Mouse (Mus musculus) midbrain, postnatal 0 days (tissue): ENCODE results near the gene Paf1. TPM values are rescaled to one million over a fixed set of nuclear protein-coding genes. Genes with fewer than 3 reads are reported as not detected.
A peak's percentile ranks its signal among the peaks of the same experiment; 100 is the strongest.

ENCODE experiments used
- ATAC-seq: fragments of 200-750 bp; cut with Nextera tagmentation; 2 replicates; pipeline ENCODE4 v1.8.0; 2017; ENCODE audit warnings: moderate number of reproducible peaks, mild to moderate bottlenecking, moderate TSS enrichment, moderate library complexity; ENCODE audit not compliant: low FRiP score
- DNase-seq: peaks from one replicate; pipeline ENCODE4 v3.0.0-alpha.2; 2015; ENCODE audit warnings: low spot score
- H3K27ac ChIP-seq: fragments of 300-500 bp; sonication (generic); 2 replicates; pipeline ENCODE4 v1.5.1; 2014; ENCODE audit warnings: low read depth, mild to moderate bottlenecking, low read length, mixed read lengths
- H3K27me3 ChIP-seq: fragments of 300-500 bp; sonication (generic); 2 replicates; pipeline ENCODE4 v1.6.1; 2014; ENCODE audit warnings: low read length, control low read depth, mixed read lengths; ENCODE audit not compliant: insufficient read depth
- H3K36me3 ChIP-seq: fragments of 300-500 bp; sonication (generic); 2 replicates; pipeline ENCODE4 v1.6.1; 2014; ENCODE audit warnings: low read length, control low read depth, mixed read lengths; ENCODE audit not compliant: insufficient read depth
- H3K4me1 ChIP-seq: fragments of 300-500 bp; sonication (generic); 2 replicates; pipeline ENCODE4 v1.6.1; 2014; ENCODE audit warnings: mild to moderate bottlenecking, control low read depth, antibody characterized with exemption, low read length, mixed read lengths; ENCODE audit not compliant: insufficient read depth
- H3K4me2 ChIP-seq: fragments of 300-500 bp; sonication (generic); 2 replicates; pipeline ENCODE4 v1.6.1; 2014; ENCODE audit warnings: low read depth, mild to moderate bottlenecking, low read length, mixed read lengths; ENCODE audit not compliant: poor library complexity, severe bottlenecking
- H3K4me3 ChIP-seq: fragments of 300-500 bp; sonication (generic); 2 replicates; pipeline ENCODE4 v1.5.1; 2014; ENCODE audit warnings: low read depth, mild to moderate bottlenecking, low read length, moderate library complexity
- H3K9ac ChIP-seq: fragments of 300-500 bp; sonication (generic); replicated peaks from 2 replicates; pipeline ENCODE4 v1.6.1; 2014; ENCODE audit warnings: mild to moderate bottlenecking, low read length, moderate library complexity, mixed read lengths; ENCODE audit not compliant: poor library complexity, severe bottlenecking
- H3K9me3 ChIP-seq: fragments of 300-500 bp; sonication (generic); 2 replicates; pipeline ENCODE4 v1.6.1; 2016; ENCODE audit warnings: low read length, control low read depth
- CTCF ChIP-seq: IDR thresholded peaks from 2 replicates; pipeline ENCODE4 v1.5.1; 2016; ENCODE audit warnings: antibody characterized with exemption, mild to moderate bottlenecking
- WGBS: fragments of 180-500 bp; shearing (Covaris S2); extraction: QIAGEN DNeasy Blood & Tissue Kit; methylation state at CpG from one replicate; pipeline ENCODE4 v1.1.7; 2014; 5-methylcytosine and 5-hydroxymethylcytosine counted together
- polyA plus RNA-seq: library from polyadenylated mRNA; unstranded; fragments of >200 nt; fragmentation: Nextera tagmentation; extraction: Ambion mirVana; gene quantifications from 2 replicates; pipeline ENCODE4 v1.2.1, GENCODE M21; 2015
- total RNA-seq: library from RNA; depleted of rRNA; stranded (reverse); fragments of >200 nt; gene quantifications from 2 replicates; pipeline ENCODE4 v1.2.3, GENCODE M21; 2014

Paf1 gene
- total and polyA plus RNA-seq, 2 experiments from 2014 or later: 84.2 to 89.3 TPM

- no peak for ATAC-seq
- Histone ChIP-seq H3K9me3 (no peaks in the 10 kb centered on the region), H3K36me3 (no peaks in the 10 kb centered on the region), H3K27me3 (no peaks in the 10 kb centered on the region), H3K4me3 (peak within 1 kb of the TSS; percentile 49), H3K27ac (peak within 1 kb of the TSS; percentile 47), H3K4me2 (peak within 1 kb of the TSS; percentile 76), H3K4me1 (peaks cover 8% of the 10 kb centered on the region; the same call in 1 of the 2 replicates), H3K9ac (peak within 1 kb of the TSS; percentile 60)
- no peak for TF ChIP-seq CTCF
- WGBS: 54% methylated on average over 17 of the region's 17 CpGs
- no peak for DNase-seq
These were observed 12.3 kb upstream of the Paf1 start, which contains the start of gene Zfp36 for GRCm38 (mm10) chr7:28380237-28381016. Gene Zfp36 (minus strand): TSS chr7:28380253.

GRCm38 (mm10) chr7:28381017-28381790, 11.5 kb upstream of the Paf1 start:
- WGBS: 6% methylated on average over 30 of the region's 30 CpGs
- ATAC-seq: no peak
- Histone ChIP-seq H3K36me3 (peaks cover 5% of the 10 kb centered on the region; the same call in 1 of the 2 replicates), H3K27ac (peak overlapping the region; percentile 52), H3K27me3 (no peaks in the 10 kb centered on the region), H3K4me1 (peaks cover 4% of the 10 kb centered on the region; the same call in 1 of the 2 replicates), H3K9me3 (no peaks in the 10 kb centered on the region), H3K9ac (0 out of 2 replicates have a peak overlapping the region, but pooled peaks have one; percentile 36), H3K4me2 (peak overlapping the region; percentile 38), H3K4me3 (peak overlapping the region; percentile 12; the same call in 1 of the 2 replicates)
- peak; percentile 42 for DNase-seq
- TF ChIP-seq CTCF: no peak

- no peaks in the 10 kb centered on the region for H3K9me3 ChIP-seq
- peak overlapping the region; percentile 12; the same call in 1 of the 2 replicates for H3K4me3 ChIP-seq
- 0 out of 2 replicates have a peak overlapping the region, but pooled peaks have one; percentile 36 for H3K9ac ChIP-seq
- peak overlapping the region; percentile 38 for H3K4me2 ChIP-seq
- TF ChIP-seq CTCF: no peak
- peaks cover 7% of the 10 kb centered on the region; the same call in 1 of the 2 replicates for H3K36me3 ChIP-seq
- ATAC-seq: no peak
- no peaks in the 10 kb centered on the region for H3K27me3 ChIP-seq
- peak; percentile 37 for DNase-seq
- 5% methylated on average over 20 of the region's 20 CpGs for WGBS
- no peaks in the 10 kb centered on the region; the same call in 1 of the 2 replicates for H3K4me1 ChIP-seq
- peak overlapping the region; percentile 52 for H3K27ac ChIP-seq
These were observed 10.8 kb upstream of the Paf1 start for GRCm38 (mm10) chr7:28381938-28382337.

DNA sequence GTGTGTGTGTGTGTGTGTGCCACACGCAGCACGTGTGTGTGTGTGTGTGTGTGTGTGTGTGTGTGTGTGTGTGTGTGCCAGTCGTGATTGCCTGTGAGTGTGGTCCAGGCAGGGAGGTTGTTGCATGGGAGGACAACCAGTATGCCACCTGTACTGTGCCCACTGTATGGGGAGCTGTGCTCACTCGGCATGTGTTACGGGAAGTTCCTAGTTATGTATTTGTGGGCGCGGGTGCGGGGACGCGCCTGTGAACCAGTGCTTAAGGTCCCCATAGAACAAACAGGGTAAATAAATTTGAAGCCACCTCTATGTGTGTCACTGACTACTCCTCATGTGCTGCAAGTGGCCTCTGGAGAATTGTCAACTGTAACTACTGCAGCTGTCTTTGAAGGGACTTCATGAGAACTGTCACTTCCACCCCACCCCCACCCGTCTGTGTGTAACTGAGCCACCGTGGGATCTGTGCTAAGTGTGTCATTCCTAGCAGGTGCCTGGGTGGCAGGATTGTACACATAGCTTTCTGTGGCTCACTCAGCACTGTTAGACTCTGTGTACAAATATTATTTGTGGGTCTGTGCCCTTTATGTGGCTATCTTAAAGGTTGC, 10.3 kb upstream of the Paf1 start:
- no peak for ATAC-seq
- 69% methylated on average over 11 of the region's 12 CpGs for WGBS

GRCm38 (mm10) chr7:28382981-28383396, 9.8 kb upstream of the Paf1 start:
- DNase-seq (peak; percentile 25), ATAC-seq (no peak)
- Histone ChIP-seq H3K36me3 (peaks cover 7% of the 10 kb centered on the region; the same call in 1 of the 2 replicates), H3K27me3 (no peaks in the 10 kb centered on the region), H3K27ac (0 out of 2 replicates have a peak overlapping the region, but pooled peaks have one; percentile 3), H3K9ac (no peak overlapping the region), H3K4me3 (no peak overlapping the region), H3K4me2 (no peak overlapping the region), H3K4me1 (no peaks in the 10 kb centered on the region; the same call in 1 of the 2 replicates), H3K9me3 (no peaks in the 10 kb centered on the region)
- 74% methylated on average over 11 of the region's 11 CpGs for WGBS
- no peak for TF ChIP-seq CTCF

More for the DNA sequence above, 10.3 kb upstream of the Paf1 start:
- TF ChIP-seq CTCF: no peak
- no peaks in the 10 kb centered on the region for H3K9me3 ChIP-seq
- H3K9ac ChIP-seq: no peak overlapping the region
- H3K4me3 ChIP-seq: no peak overlapping the region
- H3K36me3 ChIP-seq: peaks cover 7% of the 10 kb centered on the region; the same call in 1 of the 2 replicates
- H3K27ac ChIP-seq: no peak overlapping the region; the same call in 1 of the 2 replicates
- no peak for DNase-seq
- no peaks in the 10 kb centered on the region; the same call in 1 of the 2 replicates for H3K4me1 ChIP-seq
- H3K27me3 ChIP-seq: no peaks in the 10 kb centered on the region
- peak overlapping the region; percentile 38 for H3K4me2 ChIP-seq
